Mouse (Mus musculus) limb, embryonic 15.5 days (tissue): Measurements from ENCODE around the gene Epdr1. TPM values are rescaled to one million over a fixed set of nuclear protein-coding genes. Genes with fewer than 3 reads are reported as not detected.

Source experiments
- ATAC-seq: fragments of 200-750 bp; cut with Nextera tagmentation; 2 replicates; pipeline ENCODE4 v1.8.0; 2017; ENCODE audit warnings: low read depth, moderate TSS enrichment; ENCODE audit not compliant: insufficient number of reproducible peaks, low FRiP score, low TSS enrichment
- H3K27ac ChIP-seq: fragments of 300-500 bp; sonication (generic); 2 replicates; pipeline ENCODE4 v1.5.1; 2015; ENCODE audit warnings: moderate library complexity, mild to moderate bottlenecking, inconsistent platforms
- H3K27me3 ChIP-seq: fragments of 300-500 bp; sonication (generic); 2 replicates; pipeline ENCODE4 v1.6.1; 2015; ENCODE audit warnings: inconsistent platforms
- H3K36me3 ChIP-seq: fragments of 300-500 bp; sonication (generic); 2 replicates; pipeline ENCODE4 v1.6.1; 2015; ENCODE audit warnings: inconsistent platforms
- H3K4me1 ChIP-seq: fragments of 300-500 bp; sonication (generic); 2 replicates; pipeline ENCODE4 v1.6.1; 2015; ENCODE audit warnings: inconsistent platforms
- H3K4me2 ChIP-seq: fragments of 300-500 bp; sonication (generic); 2 replicates; pipeline ENCODE4 v1.6.1; 2015; ENCODE audit warnings: mild to moderate bottlenecking, inconsistent platforms
- H3K4me3 ChIP-seq: fragments of 300-500 bp; sonication (generic); 2 replicates; pipeline ENCODE4 v1.5.1; 2015; ENCODE audit warnings: mild to moderate bottlenecking, inconsistent platforms
- H3K9ac ChIP-seq: fragments of 300-500 bp; sonication (generic); 2 replicates; pipeline ENCODE4 v1.6.1; 2015; ENCODE audit warnings: inconsistent platforms
- H3K9me3 ChIP-seq: fragments of 300-500 bp; sonication (generic); 2 replicates; pipeline ENCODE4 v1.6.1; 2016; ENCODE audit warnings: inconsistent platforms
- WGBS: fragments of 180-500 bp; shearing (Covaris S2); methylation state at CpG from one replicate; pipeline ENCODE4 v1.1.7; 2015; 5-methylcytosine and 5-hydroxymethylcytosine counted together
- polyA plus RNA-seq: library from polyadenylated mRNA; unstranded; fragments of >200 nt; fragmentation: Nextera tagmentation; extraction: Ambion mirVana; gene quantifications from 2 replicates; pipeline ENCODE4 v1.2.1, GENCODE M21; 2015

Gene Epdr1
- 18.3 and 23.4 TPM in 2 replicates for polyA plus RNA-seq

DNA sequence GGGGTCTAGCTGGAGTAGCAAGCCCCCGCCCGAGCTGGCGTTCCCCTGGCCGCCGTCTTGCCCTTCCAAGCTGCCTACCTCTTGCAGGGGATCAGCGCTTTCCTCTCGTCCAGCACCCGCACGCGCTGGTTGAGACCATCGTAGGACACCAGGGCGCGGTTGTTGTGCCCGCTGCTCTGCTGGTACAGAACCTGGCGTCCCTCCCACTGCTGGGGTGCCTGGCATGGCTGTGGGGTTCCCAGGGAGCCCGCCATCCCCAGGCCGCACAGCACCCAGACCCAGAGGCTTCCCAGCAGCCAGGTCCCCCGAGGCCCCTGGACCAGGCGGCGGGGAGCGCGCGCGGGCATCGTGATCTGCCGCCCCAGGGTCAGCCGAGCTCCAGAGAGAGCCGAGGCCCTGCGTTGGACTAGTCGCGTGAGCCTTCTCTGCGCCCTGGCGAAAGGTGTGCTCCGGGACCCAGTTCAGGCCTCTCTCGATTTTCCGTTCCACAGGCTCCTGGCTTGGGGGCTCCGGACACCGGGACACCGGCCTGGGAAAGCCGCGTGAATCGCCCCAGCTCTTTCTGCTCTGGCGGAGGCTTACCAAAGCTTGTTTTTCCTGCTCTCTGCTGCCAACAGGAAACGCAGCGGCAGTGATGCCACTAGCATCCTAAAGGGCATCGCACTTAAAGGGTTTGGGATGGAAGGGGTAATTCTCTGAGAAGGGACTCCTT lies at the start of gene Epdr1:
Gene Epdr1, minus strand, starts transcription at position 712 of the 712 bp plus-strand sequence.
- WGBS, result under 1% methylated on average over 46 of the region's 46 CpGs
- 0 out of 2 replicates have a peak, but pooled peaks have one; percentile 35 for ATAC-seq
- H3K9ac ChIP-seq, result peak within 1 kb of the TSS; percentile 66
- H3K4me1 ChIP-seq, result peaks cover 16% of the 10 kb centered on the region
- H3K4me2 ChIP-seq, result peak within 1 kb of the TSS; percentile 97
- H3K9me3 ChIP-seq, result no peaks in the 10 kb centered on the region
- peak within 1 kb of the TSS; percentile 33; the same call in 1 of the 2 replicates for H3K27ac ChIP-seq
- peaks cover 17% of the 10 kb centered on the region for H3K27me3 ChIP-seq
- H3K4me3 ChIP-seq, result peak within 1 kb of the TSS; percentile 62
- no peaks in the 10 kb centered on the region for H3K36me3 ChIP-seq

GRCm38 (mm10) chr13:19668355-19669140 lies 48.8 kb upstream of the Epdr1 start:
- Histone ChIP-seq H3K9me3 (no peaks in the 10 kb centered on the region), H3K27me3 (no peaks in the 10 kb centered on the region), H3K36me3 (no peaks in the 10 kb centered on the region), H3K4me3 (no peak overlapping the region), H3K9ac (no peak overlapping the region), H3K4me2 (no peak overlapping the region), H3K4me1 (no peaks in the 10 kb centered on the region), H3K27ac (no peak overlapping the region)
- no peak for ATAC-seq
- WGBS, result 68% methylated on average over 4 of the region's 4 CpGs

DNA sequence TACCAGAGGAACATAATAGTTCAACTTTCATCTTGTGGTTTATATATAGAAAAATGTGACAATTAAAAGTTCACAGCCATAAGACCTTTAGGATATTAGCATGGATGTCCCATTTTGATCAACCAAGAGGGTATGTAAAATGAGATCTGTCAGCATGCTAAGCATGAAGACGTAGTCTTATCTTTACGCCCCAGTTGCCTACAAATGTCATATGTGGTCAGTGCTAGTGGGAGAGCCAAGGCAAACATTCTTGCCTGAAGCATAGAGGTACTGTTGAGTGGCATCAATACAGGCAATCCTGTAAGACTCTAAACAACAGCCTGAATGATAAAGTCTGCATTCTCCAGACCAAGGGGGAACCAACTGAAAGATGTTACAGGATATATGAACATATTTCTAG lies 32.7 kb upstream of the Epdr1 start:
- Histone ChIP-seq H3K4me1 (no peaks in the 10 kb centered on the region), H3K9ac (no peak overlapping the region), H3K27me3 (no peaks in the 10 kb centered on the region), H3K4me3 (no peak overlapping the region), H3K27ac (no peak overlapping the region), H3K9me3 (no peaks in the 10 kb centered on the region), H3K36me3 (no peaks in the 10 kb centered on the region), H3K4me2 (no peak overlapping the region)
- 90% methylated on average over 2 of the region's 2 CpGs for WGBS
- no peak for ATAC-seq

DNA sequence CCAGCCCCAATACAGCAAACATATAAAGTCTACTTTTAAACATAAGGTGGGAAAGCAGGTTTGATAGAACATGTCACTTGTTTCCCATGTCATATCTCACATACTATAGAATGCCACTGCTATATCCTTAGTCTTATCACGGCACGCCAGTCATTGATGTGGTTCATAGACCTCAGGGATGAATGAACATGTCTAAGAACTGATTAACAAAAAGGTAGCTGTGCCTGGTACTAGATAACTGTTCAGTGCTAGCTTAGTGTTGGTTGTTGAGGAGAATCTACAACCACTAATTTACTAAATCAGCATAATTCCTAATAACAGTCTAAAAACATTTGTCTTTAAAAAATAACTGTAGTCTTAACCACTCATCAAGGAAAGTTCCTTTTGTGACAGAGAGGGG lies 30.1 kb upstream of the Epdr1 start:
- Histone ChIP-seq H3K36me3 (no peaks in the 10 kb centered on the region), H3K27ac (no peak overlapping the region), H3K4me3 (no peak overlapping the region), H3K9me3 (no peaks in the 10 kb centered on the region), H3K4me1 (no peaks in the 10 kb centered on the region), H3K4me2 (no peak overlapping the region), H3K27me3 (no peaks in the 10 kb centered on the region), H3K9ac (no peak overlapping the region)
- no peak for ATAC-seq
- WGBS, result 94% methylated on average over 2 of the region's 2 CpGs

- H3K4me2 ChIP-seq, result no peak overlapping the region
- no peak overlapping the region for H3K9ac ChIP-seq
- no peak overlapping the region for H3K4me3 ChIP-seq
- H3K27ac ChIP-seq, result no peak overlapping the region
- no peaks in the 10 kb centered on the region for H3K36me3 ChIP-seq
- ATAC-seq, result no peak
- no peaks in the 10 kb centered on the region for H3K9me3 ChIP-seq
- 64% methylated on average over 2 of the region's 2 CpGs for WGBS
- H3K4me1 ChIP-seq, result no peaks in the 10 kb centered on the region
- H3K27me3 ChIP-seq, result no peaks in the 10 kb centered on the region
Observed at GRCm38 (mm10) chr13:19644225-19644624, 24.5 kb upstream of the Epdr1 start.

- Histone ChIP-seq H3K36me3 (no peaks in the 10 kb centered on the region), H3K27ac (no peak overlapping the region), H3K27me3 (no peaks in the 10 kb centered on the region), H3K9me3 (no peaks in the 10 kb centered on the region), H3K4me1 (no peaks in the 10 kb centered on the region), H3K4me2 (no peak overlapping the region), H3K9ac (no peak overlapping the region), H3K4me3 (no peak overlapping the region)
- ATAC-seq, result no peak
- 14% methylated on average over 1 of the region's 1 CpGs for WGBS
Observed at GRCm38 (mm10) chr13:19643519-19643918, 23.8 kb upstream of the Epdr1 start.

- Histone ChIP-seq H3K4me3 (no peak overlapping the region), H3K9ac (no peak overlapping the region), H3K27ac (no peak overlapping the region), H3K36me3 (no peaks in the 10 kb centered on the region), H3K4me2 (no peak overlapping the region), H3K27me3 (no peaks in the 10 kb centered on the region), H3K4me1 (no peaks in the 10 kb centered on the region), H3K9me3 (no peaks in the 10 kb centered on the region)
- ATAC-seq, result no peak
- WGBS, result 68% methylated on average over 2 of the region's 2 CpGs
Observed at GRCm38 (mm10) chr13:19640203-19640851, 20.6 kb upstream of the Epdr1 start.

GRCm38 (mm10) chr13:19636131-19636530 lies 16.4 kb upstream of the Epdr1 start:
- no peaks in the 10 kb centered on the region for H3K36me3 ChIP-seq
- no peak for ATAC-seq
- H3K9me3 ChIP-seq, result no peaks in the 10 kb centered on the region
- no peak overlapping the region for H3K9ac ChIP-seq
- no peak overlapping the region for H3K27ac ChIP-seq
- H3K27me3 ChIP-seq, result no peaks in the 10 kb centered on the region
- no peak overlapping the region for H3K4me2 ChIP-seq
- H3K4me3 ChIP-seq, result no peak overlapping the region
- H3K4me1 ChIP-seq, result no peaks in the 10 kb centered on the region
- WGBS, result 69% methylated on average over 4 of the region's 4 CpGs

DNA sequence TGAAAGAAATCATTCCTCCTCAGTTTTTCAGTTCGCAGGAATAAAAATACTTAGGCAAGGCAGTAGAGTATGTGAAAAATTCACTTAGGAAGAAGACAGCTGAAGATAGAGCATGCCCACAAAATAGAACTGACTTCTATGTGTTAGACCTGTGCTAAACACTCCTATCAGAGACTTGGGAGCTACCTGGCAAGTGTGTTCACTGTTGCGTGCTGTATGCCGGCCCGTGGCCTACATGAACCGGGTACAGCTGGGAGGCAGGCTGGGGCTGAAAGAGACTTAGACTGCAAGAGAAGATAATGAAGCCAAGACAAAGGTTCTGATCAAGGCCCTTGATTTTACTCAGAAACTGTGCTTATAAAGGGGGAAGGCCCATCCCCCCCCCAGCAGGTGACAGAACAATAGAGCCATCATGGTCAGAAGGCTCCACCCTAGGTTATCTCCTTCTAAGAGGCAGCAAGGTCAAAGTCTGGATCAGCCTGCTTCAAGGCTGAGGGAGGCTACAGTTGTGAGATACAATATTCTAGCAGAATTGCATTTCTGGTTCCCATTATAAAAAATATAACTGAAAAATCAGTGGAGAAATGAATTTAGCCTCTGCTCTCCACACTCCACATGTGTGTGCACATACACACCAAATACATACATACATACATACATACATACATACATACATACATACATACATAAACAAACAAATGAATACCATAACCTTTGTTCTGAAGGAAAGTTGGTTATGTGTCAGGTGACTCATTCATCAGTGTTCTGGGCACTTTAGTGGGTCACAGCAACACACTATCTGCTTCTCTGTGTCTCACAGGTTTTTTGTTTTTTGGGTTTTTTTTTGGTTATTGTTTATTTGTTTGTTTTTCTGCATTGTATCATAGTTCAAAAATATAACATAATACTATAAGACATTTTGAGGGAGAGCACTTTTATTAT lies 11.3 kb upstream of the Epdr1 start:
- no peak overlapping the region for H3K4me2 ChIP-seq

GRCm38 (mm10) chr13:19626473-19626872 lies 6.7 kb upstream of the Epdr1 start:
- Histone ChIP-seq H3K27me3 (peaks cover 17% of the 10 kb centered on the region), H3K4me2 (no peak overlapping the region), H3K9ac (no peak overlapping the region), H3K36me3 (no peaks in the 10 kb centered on the region), H3K27ac (no peak overlapping the region), H3K9me3 (no peaks in the 10 kb centered on the region), H3K4me3 (no peak overlapping the region), H3K4me1 (peaks cover 9% of the 10 kb centered on the region)
- ATAC-seq, result no peak
- 73% methylated on average over 1 of the region's 1 CpGs for WGBS

More for the DNA sequence above, 11.3 kb upstream of the Epdr1 start:
- 95% methylated on average over 5 of the region's 5 CpGs for WGBS
- no peaks in the 10 kb centered on the region for H3K27me3 ChIP-seq
- H3K9ac ChIP-seq, result no peak overlapping the region
- no peak overlapping the region for H3K4me3 ChIP-seq
- ATAC-seq, result no peak
- no peaks in the 10 kb centered on the region for H3K36me3 ChIP-seq
- H3K9me3 ChIP-seq, result no peaks in the 10 kb centered on the region
- H3K27ac ChIP-seq, result no peak overlapping the region
- no peaks in the 10 kb centered on the region for H3K4me1 ChIP-seq

GRCm38 (mm10) chr13:19624632-19625320 lies 5.0 kb upstream of the Epdr1 start:
- peaks cover 17% of the 10 kb centered on the region for H3K27me3 ChIP-seq
- 78% methylated on average over 11 of the region's 11 CpGs for WGBS
- no peak overlapping the region for H3K4me2 ChIP-seq
- H3K4me3 ChIP-seq, result no peak overlapping the region
- ATAC-seq, result no peak
- peaks cover 9% of the 10 kb centered on the region for H3K4me1 ChIP-seq
- H3K9me3 ChIP-seq, result no peaks in the 10 kb centered on the region
- H3K9ac ChIP-seq, result no peak overlapping the region
- no peak overlapping the region for H3K27ac ChIP-seq
- H3K36me3 ChIP-seq, result no peaks in the 10 kb centered on the region
